ENCODE assay signal across 13 mouse cellular contexts in genomic region chr2:31499327-31500291, GRCm38 (mm10). TPM values are rescaled to one million over a fixed set of nuclear protein-coding genes. Genes with fewer than 3 reads are reported as not detected.
A peak's percentile ranks its signal among the peaks of the same experiment; 100 is the strongest.
DNase-seq lines count a peak whose midpoint lies in the region; ATAC-seq and TF ChIP-seq lines count a peak whose summit lies in the region.
"Had no signal": no experiment of that assay in that cellular context is flagged by ENCODE, and none has a peak within 500 bp of the region (broad histone marks: within the 10 kb centered on the region; RNA-seq: fewer than 3 reads in every experiment).

No protein-coding gene starts in this region.

- no peak overlapping the region for H3K4me3 ChIP-seq in embryonic facial prominence, embryonic 11.5 days (ENCODE audit: low read depth, low read length)
- H3K4me3 ChIP-seq in hindbrain, embryonic 12.5 days: no peak overlapping the region
- H3K4me3 ChIP-seq in midbrain, embryonic 13.5 days (replicated peaks): no peak overlapping the region
- H3K4me3 ChIP-seq in heart, embryonic 12.5 days: no peak overlapping the region
- H3K4me3 ChIP-seq: erythroblast, embryonic 14.5 days; stomach, embryonic 15.5 days had no signal

- H3K9me3 ChIP-seq in embryonic facial prominence, embryonic 11.5 days (replicated peaks; ENCODE audit: control insufficient read depth, low read length): no peaks in the 10 kb centered on the region
- H3K9me3 ChIP-seq in hindbrain, embryonic 12.5 days (replicated peaks): no peaks in the 10 kb centered on the region
- H3K9me3 ChIP-seq in midbrain, embryonic 13.5 days: no peaks in the 10 kb centered on the region
- no peaks in the 10 kb centered on the region for H3K9me3 ChIP-seq in heart, embryonic 12.5 days (replicated peaks)
- H3K9me3 ChIP-seq: stomach, embryonic 15.5 days had no signal

- DNase-seq in brain, embryonic 14.5 days (ENCODE audit: low read depth): peak; percentile 95
- DNase-seq in embryonic facial prominence, embryonic 11.5 days (ENCODE audit: low spot score): peak; percentile 49
- DNase-seq in B cell, adult 2 months: no peak
- no peak for DNase-seq in natural killer cell, adult 2 months (ENCODE audit: low spot score in 2 of 2)
- no peak for DNase-seq in adrenal gland, adult 18-20 months (ENCODE audit: low spot score in 2 of 2)
- DNase-seq: cerebellum, adult 2 months; lung, embryonic 14.5 days had no signal

- no peak for ATAC-seq in embryonic facial prominence, embryonic 11.5 days (replicated peaks; ENCODE audit: insufficient number of reproducible peaks, low FRiP score, low TSS enrichment, low read depth)
- peak; percentile 49 for ATAC-seq in hindbrain, embryonic 12.5 days (ENCODE audit: low FRiP score)
- ATAC-seq in midbrain, embryonic 13.5 days: peak; percentile 77
- no peak for ATAC-seq in heart, embryonic 12.5 days (ENCODE audit: insufficient number of reproducible peaks, low FRiP score)

- H3K36me3 ChIP-seq in embryonic facial prominence, embryonic 11.5 days (replicated peaks; ENCODE audit: control insufficient read depth, insufficient read depth, low read depth, low read length): no peaks in the 10 kb centered on the region
- H3K36me3 ChIP-seq in hindbrain, embryonic 12.5 days: no peaks in the 10 kb centered on the region
- no peaks in the 10 kb centered on the region for H3K36me3 ChIP-seq in midbrain, embryonic 13.5 days
- no peaks in the 10 kb centered on the region for H3K36me3 ChIP-seq in heart, embryonic 12.5 days
- H3K36me3 ChIP-seq: stomach, embryonic 15.5 days had no signal

- no peak for TF ChIP-seq POLR2A in brain, embryonic 14.5 days (IDR thresholded peaks at IDR 0.05; ENCODE audit: borderline replicate concordance, extremely low read depth, insufficient read depth, insufficient read length, poor library complexity, severe bottlenecking)

- 45% methylated on average over 21 of the region's 21 CpGs for WGBS in embryonic facial prominence, embryonic 11.5 days
- 32% methylated on average over 21 of the region's 21 CpGs for WGBS in hindbrain, embryonic 12.5 days
- WGBS in midbrain, embryonic 13.5 days: 5% methylated on average over 20 of the region's 21 CpGs
- 65% methylated on average over 21 of the region's 21 CpGs for WGBS in heart, embryonic 12.5 days

- no peak for TF ChIP-seq CTCF in brain, embryonic 14.5 days (IDR thresholded peaks at IDR 0.05; ENCODE audit: borderline replicate concordance, extremely low read depth, insufficient read depth, insufficient read length)

- peaks cover 2% of the 10 kb centered on the region for H3K4me1 ChIP-seq in embryonic facial prominence, embryonic 11.5 days (ENCODE audit: control insufficient read depth, insufficient read depth, low read length)
- H3K4me1 ChIP-seq in hindbrain, embryonic 12.5 days: peaks cover 97% of the 10 kb centered on the region
- H3K4me1 ChIP-seq in midbrain, embryonic 13.5 days (replicated peaks): peaks cover 91% of the 10 kb centered on the region
- H3K4me1 ChIP-seq in heart, embryonic 12.5 days (replicated peaks): no peaks in the 10 kb centered on the region

- H3K27ac ChIP-seq in embryonic facial prominence, embryonic 11.5 days (replicated peaks; ENCODE audit: low read depth, low read length): no peak overlapping the region
- no peak overlapping the region for H3K27ac ChIP-seq in hindbrain, embryonic 12.5 days
- peak overlapping the region; percentile 63 for H3K27ac ChIP-seq in midbrain, embryonic 13.5 days
- H3K27ac ChIP-seq in heart, embryonic 12.5 days (ENCODE audit: poor library complexity, severe bottlenecking): no peak overlapping the region
- H3K27ac ChIP-seq: stomach, embryonic 15.5 days had no signal

- H3K9ac ChIP-seq in embryonic facial prominence, embryonic 11.5 days (replicated peaks; ENCODE audit: low read length): no peak overlapping the region
- no peak overlapping the region for H3K9ac ChIP-seq in hindbrain, embryonic 12.5 days
- no peak overlapping the region for H3K9ac ChIP-seq in midbrain, embryonic 13.5 days (replicated peaks)
- no peak overlapping the region for H3K9ac ChIP-seq in heart, embryonic 12.5 days
- H3K9ac ChIP-seq: lung, embryonic 14.5 days; stomach, embryonic 15.5 days had no signal

- no peak overlapping the region; the same call in 1 of the 2 replicates for H3K4me2 ChIP-seq in embryonic facial prominence, embryonic 11.5 days (ENCODE audit: low read depth, low read length)
- peak overlapping the region; percentile 9 for H3K4me2 ChIP-seq in hindbrain, embryonic 12.5 days (replicated peaks)
- peak overlapping the region; percentile 33 for H3K4me2 ChIP-seq in midbrain, embryonic 13.5 days (replicated peaks)
- H3K4me2 ChIP-seq in heart, embryonic 12.5 days: no peak overlapping the region
- H3K4me2 ChIP-seq: lung, embryonic 14.5 days; stomach, embryonic 15.5 days had no signal

- peaks cover 3% of the 10 kb centered on the region for H3K27me3 ChIP-seq in embryonic facial prominence, embryonic 11.5 days (ENCODE audit: control insufficient read depth, insufficient read depth, low read length)
- peaks cover 81% of the 10 kb centered on the region for H3K27me3 ChIP-seq in hindbrain, embryonic 12.5 days
- H3K27me3 ChIP-seq in midbrain, embryonic 13.5 days: peaks cover 82% of the 10 kb centered on the region
- H3K27me3 ChIP-seq in heart, embryonic 12.5 days (replicated peaks): peaks cover 79% of the 10 kb centered on the region
- H3K27me3 ChIP-seq: CH12.LX; stomach, embryonic 15.5 days had no signal

RNA-seq across cellular contexts. Expression of gene Ass1, which starts 29.6 kb away (rescaled TPM):
- 6.8 and 8.5 TPM in 2 replicates for polyA plus RNA-seq in brain, embryonic 14.5 days (2012; rRNA removed)
- polyA plus RNA-seq in embryonic facial prominence, embryonic 11.5 days (2014; fragmentation: Nextera tagmentation; extraction: Ambion mirVana): 11.2 and 14.5 TPM in 2 replicates
- polyA plus RNA-seq in hindbrain, embryonic 12.5 days (2016; fragmentation: Nextera tagmentation; extraction: Ambion mirVana): 7.2 and 7.7 TPM in 2 replicates
- polyA plus RNA-seq in midbrain, embryonic 13.5 days (2015; fragmentation: Nextera tagmentation; extraction: Ambion mirVana): 10.5 and 12.1 TPM in 2 replicates
- 11.8 and 12.4 TPM in 2 replicates for polyA plus RNA-seq in heart, embryonic 12.5 days (2016; fragmentation: Nextera tagmentation; extraction: Ambion mirVana)
- 10 to 100 TPM; 25.0 to 30.6 TPM for total RNA-seq in adrenal gland, adult 18-20 months (2021)

Comparison
In these comparisons a context has a peak if more than half of its experiments do, and no peak if none do; other contexts are left out.
1. DNase-seq: peak in brain, embryonic 14.5 days (single experiment) and embryonic facial prominence, embryonic 11.5 days (single experiment); none in B cell, adult 2 months (0 of 2), natural killer cell, adult 2 months (0 of 2) and adrenal gland, adult 18-20 months (0 of 2).
2. ATAC-seq: peak in hindbrain, embryonic 12.5 days (single experiment) and midbrain, embryonic 13.5 days (single experiment); none in embryonic facial prominence, embryonic 11.5 days (single experiment) and heart, embryonic 12.5 days (single experiment).
3. H3K4me2 ChIP-seq: peak in hindbrain, embryonic 12.5 days (single experiment) and midbrain, embryonic 13.5 days (single experiment); none in embryonic facial prominence, embryonic 11.5 days (single experiment) and heart, embryonic 12.5 days (single experiment).